Mouse (Mus musculus): ENCODE data around the gene Ttc30a2. TPM values are rescaled to one million over a fixed set of nuclear protein-coding genes. Genes with fewer than 3 reads are reported as not detected.
A peak's percentile ranks its signal among the peaks of the same experiment; 100 is the strongest.
"Not testable (repeated sequence)": the region's sequence is repeated elsewhere in the genome, so short reads cannot be mapped to it uniquely, and the experiment has no call there.

Gene Ttc30a2
- 1.3 and 1.5 TPM in 2 replicates for polyA plus RNA-seq (2014; fragmentation: Nextera tagmentation; extraction: Ambion mirVana)

DNA sequence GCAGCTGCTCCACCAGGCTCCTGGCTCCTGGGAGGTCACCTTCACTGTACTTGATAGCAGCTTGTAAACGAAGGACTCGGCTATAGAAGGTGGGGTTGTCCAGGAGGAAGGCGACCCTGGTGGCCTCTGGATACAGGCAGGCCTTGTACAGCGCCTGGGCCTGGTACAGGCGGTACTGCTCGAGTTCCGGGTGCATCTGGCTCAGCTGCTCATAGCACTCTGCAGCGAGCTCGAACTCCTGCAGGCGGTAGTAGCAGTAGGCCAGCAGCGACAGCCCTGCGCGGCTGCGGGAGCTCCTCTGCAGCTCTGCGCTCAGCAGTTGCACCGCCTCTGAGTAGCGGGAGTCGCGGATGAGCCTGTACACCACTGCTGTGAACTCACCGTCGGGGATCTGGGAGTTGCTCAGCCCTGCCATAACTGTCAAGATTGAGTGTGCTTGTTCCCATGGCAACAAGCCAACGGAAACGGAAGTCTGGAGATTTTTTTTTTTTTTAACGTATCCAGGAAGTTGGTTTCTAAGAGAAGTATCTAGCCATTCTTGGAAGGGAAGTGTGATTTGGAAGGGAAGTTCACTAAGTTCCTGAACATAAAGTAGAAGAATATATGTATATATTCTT is at the start of gene Ttc30a2:
TSS of gene Ttc30a2 (minus strand) at position 419 of the 617 bp plus-strand sequence.
- ATAC-seq (ENCODE audit: low FRiP score); H3K9me3 ChIP-seq (ENCODE audit: control insufficient read depth, low read length); H3K36me3 ChIP-seq (replicated peaks; ENCODE audit: control insufficient read depth, insufficient read depth); H3K27me3 ChIP-seq (ENCODE audit: control insufficient read depth, insufficient read depth, low read length); H3K9ac ChIP-seq; H3K27ac ChIP-seq; H3K4me3 ChIP-seq (replicated peaks; ENCODE audit: low read length); H3K4me1 ChIP-seq (replicated peaks; ENCODE audit: control insufficient read depth, insufficient read depth, low read length): not testable (repeated sequence)
- 28% methylated on average over 14 of the region's 24 CpGs for WGBS
- H3K4me2 ChIP-seq (replicated peaks), result peak within 1 kb of the TSS; percentile 17; the same call in 1 of the 2 replicates
- DNase-seq (ENCODE audit: low spot score), result peak; percentile 68

DNA sequence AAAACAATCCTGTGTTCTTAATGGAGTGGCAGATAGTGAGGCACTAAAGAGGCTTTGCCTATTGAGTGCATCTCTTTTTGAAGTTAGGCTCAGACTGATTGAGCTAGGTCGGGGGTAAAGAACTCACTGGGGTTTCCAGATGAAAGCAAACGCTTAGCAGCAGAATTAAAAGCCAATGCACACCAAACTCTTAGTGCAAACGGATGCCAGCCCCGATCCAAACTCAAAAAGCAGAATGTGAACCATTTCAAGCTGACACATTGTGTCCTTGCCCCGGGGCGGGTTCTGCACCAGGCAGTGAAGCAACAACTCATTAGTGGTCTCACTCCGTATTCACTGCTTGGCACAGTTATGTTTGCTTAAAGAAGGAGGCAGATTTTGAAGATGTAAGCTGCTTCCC is 38.9 kb upstream of the Ttc30a2 start:
- ATAC-seq (ENCODE audit: low FRiP score) (peak; percentile 40; the same call in 1 of the 2 replicates), DNase-seq (ENCODE audit: low spot score) (peak; percentile 53)
- H3K4me3 ChIP-seq (replicated peaks; ENCODE audit: low read length), result no peak overlapping the region
- no peak overlapping the region for H3K9ac ChIP-seq
- no peak overlapping the region for H3K4me2 ChIP-seq (replicated peaks)
- no peaks in the 10 kb centered on the region for H3K36me3 ChIP-seq (replicated peaks; ENCODE audit: control insufficient read depth, insufficient read depth)
- H3K27me3 ChIP-seq (ENCODE audit: control insufficient read depth, insufficient read depth, low read length), result no peaks in the 10 kb centered on the region
- H3K9me3 ChIP-seq (ENCODE audit: control insufficient read depth, low read length), result no peaks in the 10 kb centered on the region
- 7% methylated on average over 7 of the region's 7 CpGs for whole genome bisulfite sequencing
- peaks cover 15% of the 10 kb centered on the region for H3K4me1 ChIP-seq (replicated peaks; ENCODE audit: control insufficient read depth, insufficient read depth, low read length)
- 0 out of 2 replicates have a peak overlapping the region, but pooled peaks have one; percentile 9 for H3K27ac ChIP-seq

DNA sequence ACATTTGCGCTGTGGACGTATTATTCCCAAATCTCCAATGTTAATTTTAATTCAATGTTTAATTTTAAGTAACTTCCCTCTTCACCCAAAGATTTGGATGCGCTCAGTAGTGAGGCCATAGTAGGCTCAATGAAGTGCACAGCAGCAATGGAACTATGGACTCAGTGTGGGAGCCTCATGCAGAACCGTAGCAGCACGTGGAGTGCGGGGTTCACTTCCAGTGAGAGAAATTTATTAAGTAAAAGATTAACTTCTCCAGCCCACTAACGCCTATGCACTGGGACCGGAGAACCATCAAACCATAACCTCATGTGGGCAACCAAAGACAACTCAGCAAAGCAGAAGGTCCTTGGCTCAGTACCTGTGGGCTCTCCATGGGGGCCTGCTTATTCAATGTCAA is 38.2 kb upstream of the Ttc30a2 start:
- Histone ChIP-seq H3K27ac (no peak overlapping the region), H3K4me3 (replicated peaks; ENCODE audit: low read length) (no peak overlapping the region), H3K9me3 (ENCODE audit: control insufficient read depth, low read length) (no peaks in the 10 kb centered on the region), H3K4me2 (replicated peaks) (no peak overlapping the region), H3K36me3 (replicated peaks; ENCODE audit: control insufficient read depth, insufficient read depth) (no peaks in the 10 kb centered on the region), H3K4me1 (replicated peaks; ENCODE audit: control insufficient read depth, insufficient read depth, low read length) (peaks cover 14% of the 10 kb centered on the region), H3K9ac (no peak overlapping the region), H3K27me3 (ENCODE audit: control insufficient read depth, insufficient read depth, low read length) (no peaks in the 10 kb centered on the region)
- WGBS, result 78% methylated on average over 8 of the region's 8 CpGs
- ATAC-seq (ENCODE audit: low FRiP score) (no peak), DNase-seq (ENCODE audit: low spot score) (no peak)

DNA sequence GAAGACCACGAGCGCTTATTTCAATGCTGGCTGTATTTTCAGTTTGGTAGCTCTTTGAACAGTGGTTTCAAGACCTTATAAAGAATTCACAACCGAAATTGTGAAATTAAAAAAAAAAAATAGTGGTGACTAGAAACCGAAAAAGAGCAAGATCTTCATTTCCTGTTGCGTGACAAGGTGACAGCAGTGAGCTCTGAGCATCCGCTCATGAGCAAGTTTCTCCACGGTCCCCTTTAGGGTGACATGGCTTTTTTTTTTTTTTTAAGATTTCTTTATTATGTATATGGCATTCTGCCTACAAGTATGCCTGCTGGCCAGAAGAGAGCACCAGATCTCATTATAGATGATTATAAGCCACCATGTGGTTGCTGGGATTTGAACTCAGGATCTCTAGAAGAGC is 37.5 kb upstream of the Ttc30a2 start:
- ATAC-seq (ENCODE audit: low FRiP score) (no peak), DNase-seq (ENCODE audit: low spot score) (no peak)
- no peaks in the 10 kb centered on the region for H3K9me3 ChIP-seq (ENCODE audit: control insufficient read depth, low read length)
- no peak overlapping the region for H3K4me2 ChIP-seq (replicated peaks)
- peaks cover 10% of the 10 kb centered on the region for H3K4me1 ChIP-seq (replicated peaks; ENCODE audit: control insufficient read depth, insufficient read depth, low read length)
- no peak overlapping the region for H3K27ac ChIP-seq
- 90% methylated on average over 7 of the region's 7 CpGs for WGBS
- H3K4me3 ChIP-seq (replicated peaks; ENCODE audit: low read length), result no peak overlapping the region
- no peak overlapping the region for H3K9ac ChIP-seq
- H3K27me3 ChIP-seq (ENCODE audit: control insufficient read depth, insufficient read depth, low read length), result no peaks in the 10 kb centered on the region
- no peaks in the 10 kb centered on the region for H3K36me3 ChIP-seq (replicated peaks; ENCODE audit: control insufficient read depth, insufficient read depth)

DNA sequence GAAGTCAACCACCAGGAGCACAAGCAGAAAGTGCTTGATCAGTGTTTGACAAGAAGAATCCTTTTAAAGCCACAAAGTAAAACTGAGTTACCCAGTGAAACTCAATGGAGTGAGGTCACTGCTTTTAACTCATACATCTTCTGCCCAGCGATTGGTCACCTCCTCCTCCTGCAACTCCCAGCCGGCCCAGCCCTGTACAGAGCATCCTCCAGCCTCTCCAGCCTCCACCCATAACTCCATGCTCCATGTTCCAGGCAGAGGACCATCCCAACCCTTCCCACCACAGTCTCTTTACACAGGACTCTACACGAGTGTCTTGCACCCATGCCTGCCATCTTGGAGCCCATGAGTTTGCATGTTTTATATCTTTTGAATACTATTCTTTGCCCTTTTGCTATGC is 36.7 kb upstream of the Ttc30a2 start:
- no peak for DNase-seq (ENCODE audit: low spot score)
- H3K4me1 ChIP-seq (replicated peaks; ENCODE audit: control insufficient read depth, insufficient read depth, low read length), result peaks cover 10% of the 10 kb centered on the region
- no peak overlapping the region for H3K4me3 ChIP-seq (replicated peaks; ENCODE audit: low read length)
- H3K9ac ChIP-seq, result no peak overlapping the region
- H3K9me3 ChIP-seq (ENCODE audit: control insufficient read depth, low read length), result no peaks in the 10 kb centered on the region
- H3K27ac ChIP-seq, result no peak overlapping the region
- H3K27me3 ChIP-seq (ENCODE audit: control insufficient read depth, insufficient read depth, low read length), result no peaks in the 10 kb centered on the region
- no peaks in the 10 kb centered on the region for H3K36me3 ChIP-seq (replicated peaks; ENCODE audit: control insufficient read depth, insufficient read depth)
- ATAC-seq (ENCODE audit: low FRiP score), result no peak
- no peak overlapping the region for H3K4me2 ChIP-seq (replicated peaks)
- 87% methylated on average over 3 of the region's 3 CpGs for WGBS

DNA sequence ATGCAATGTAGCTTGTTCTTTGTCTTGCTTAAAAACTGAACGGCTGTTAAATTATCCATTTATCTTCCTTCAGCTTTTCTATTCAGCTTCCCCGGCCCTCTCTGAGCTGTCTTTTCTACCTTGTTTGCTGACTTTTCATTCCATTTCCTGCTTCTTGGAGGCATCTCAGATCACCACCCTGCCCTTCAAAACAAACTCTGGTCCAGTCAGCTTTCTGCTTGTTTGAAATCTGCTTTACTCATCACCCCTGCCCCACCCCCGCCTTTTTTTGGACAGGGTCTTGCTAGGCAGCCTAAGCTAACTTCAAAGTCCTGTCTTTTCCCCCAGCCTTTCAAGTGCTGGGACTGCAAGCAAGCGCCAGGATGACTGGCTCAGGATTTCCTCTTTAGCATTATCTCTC is 28.2 kb upstream of the Ttc30a2 start:
- Histone ChIP-seq H3K9ac (peak overlapping the region; percentile 24; the same call in 1 of the 2 replicates), H3K9me3 (ENCODE audit: control insufficient read depth, low read length) (no peaks in the 10 kb centered on the region), H3K27me3 (ENCODE audit: control insufficient read depth, insufficient read depth, low read length) (no peaks in the 10 kb centered on the region), H3K4me1 (replicated peaks; ENCODE audit: control insufficient read depth, insufficient read depth, low read length) (no peaks in the 10 kb centered on the region), H3K27ac (0 out of 2 replicates have a peak overlapping the region, but pooled peaks have one; percentile 24), H3K4me2 (replicated peaks) (no peak overlapping the region), H3K36me3 (replicated peaks; ENCODE audit: control insufficient read depth, insufficient read depth) (no peaks in the 10 kb centered on the region), H3K4me3 (replicated peaks; ENCODE audit: low read length) (no peak overlapping the region)
- ATAC-seq (ENCODE audit: low FRiP score) (no peak), DNase-seq (ENCODE audit: low spot score) (no peak)
- 20% methylated on average over 4 of the region's 4 CpGs for WGBS

DNA sequence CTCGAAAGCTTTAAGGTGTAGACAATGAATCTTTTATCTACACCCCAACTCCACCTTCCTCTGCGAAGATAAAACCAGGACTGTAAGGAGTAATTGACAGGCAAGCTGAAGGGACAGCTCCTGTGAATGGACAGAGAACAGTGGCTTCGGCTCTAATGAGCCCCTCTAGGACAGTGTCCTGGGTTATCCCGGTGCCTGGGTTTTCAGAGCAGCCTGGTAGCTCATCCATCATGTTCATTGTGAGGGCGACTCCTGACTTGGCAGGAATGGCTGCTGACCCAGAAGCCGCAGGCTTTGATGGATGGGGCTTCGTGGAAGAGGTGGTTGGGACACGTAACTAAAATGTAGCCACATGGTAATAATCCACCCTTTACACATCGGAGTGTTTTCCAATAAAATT is 24.9 kb upstream of the Ttc30a2 start:
- H3K36me3 ChIP-seq (replicated peaks; ENCODE audit: control insufficient read depth, insufficient read depth), result no peaks in the 10 kb centered on the region
- no peaks in the 10 kb centered on the region for H3K9me3 ChIP-seq (ENCODE audit: control insufficient read depth, low read length)
- H3K4me1 ChIP-seq (replicated peaks; ENCODE audit: control insufficient read depth, insufficient read depth, low read length), result 0 out of 2 replicates have a peak, but pooled peaks cover 3% of the 10 kb centered on the region
- H3K4me2 ChIP-seq (replicated peaks), result no peak overlapping the region
- no peak overlapping the region for H3K9ac ChIP-seq
- no peak overlapping the region for H3K4me3 ChIP-seq (replicated peaks; ENCODE audit: low read length)
- DNase-seq (ENCODE audit: low spot score) (no peak), ATAC-seq (ENCODE audit: low FRiP score) (0 out of 2 replicates have a peak, but pooled peaks have one; percentile 52)
- 37% methylated on average over 9 of the region's 9 CpGs for WGBS
- no peaks in the 10 kb centered on the region for H3K27me3 ChIP-seq (ENCODE audit: control insufficient read depth, insufficient read depth, low read length)
- H3K27ac ChIP-seq, result no peak overlapping the region

DNA sequence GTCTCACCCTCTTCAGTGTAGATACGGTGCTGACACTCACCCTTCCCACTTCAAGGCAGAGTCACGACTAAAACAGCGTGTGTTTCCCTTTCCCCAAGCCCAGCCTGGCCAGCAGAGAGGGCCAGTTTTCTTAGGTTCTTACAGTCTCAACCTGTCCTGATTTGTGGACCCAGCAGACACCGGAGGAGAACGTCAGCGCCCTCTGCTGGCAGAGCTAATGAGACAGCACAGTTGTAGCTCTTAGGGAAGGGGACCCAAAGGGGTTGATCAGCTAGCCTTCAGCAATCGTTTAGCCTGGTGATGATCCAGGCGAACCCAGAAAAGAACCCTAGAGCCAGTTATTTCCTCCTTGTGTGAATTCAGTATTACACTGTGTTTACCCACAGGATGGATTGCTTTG is 23.4 kb upstream of the Ttc30a2 start:
- 41% methylated on average over 8 of the region's 8 CpGs for WGBS
- ATAC-seq (ENCODE audit: low FRiP score) (no peak), DNase-seq (ENCODE audit: low spot score) (no peak)
- Histone ChIP-seq H3K4me1 (replicated peaks; ENCODE audit: control insufficient read depth, insufficient read depth, low read length) (0 out of 2 replicates have a peak, but pooled peaks cover 3% of the 10 kb centered on the region), H3K9ac (no peak overlapping the region), H3K27me3 (ENCODE audit: control insufficient read depth, insufficient read depth, low read length) (no peaks in the 10 kb centered on the region), H3K9me3 (ENCODE audit: control insufficient read depth, low read length) (no peaks in the 10 kb centered on the region), H3K27ac (no peak overlapping the region), H3K36me3 (replicated peaks; ENCODE audit: control insufficient read depth, insufficient read depth) (no peaks in the 10 kb centered on the region), H3K4me3 (replicated peaks; ENCODE audit: low read length) (no peak overlapping the region), H3K4me2 (replicated peaks) (no peak overlapping the region)

DNA sequence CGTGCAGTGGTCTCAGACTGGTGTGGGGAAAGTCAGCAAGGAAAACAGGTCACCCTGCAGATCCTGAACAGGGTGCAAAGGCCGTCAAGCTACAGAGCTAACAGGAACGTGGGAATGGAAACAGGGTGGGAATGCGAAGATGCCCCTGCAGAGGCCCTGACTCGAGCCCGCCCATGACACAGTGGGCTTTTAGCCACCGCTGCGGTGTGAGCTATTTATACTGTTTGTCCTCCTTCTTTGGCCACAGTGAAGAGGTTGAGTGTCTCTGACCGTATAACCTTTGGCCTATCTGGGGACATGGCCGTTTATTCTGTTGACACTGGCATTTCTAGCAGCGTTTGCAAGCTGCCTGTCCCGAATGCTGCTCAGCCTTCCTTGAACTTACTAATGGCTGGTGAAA is 21.7 kb upstream of the Ttc30a2 start:
- WGBS, result 33% methylated on average over 12 of the region's 12 CpGs
- H3K4me2 ChIP-seq (replicated peaks), result no peak overlapping the region
- no peak for DNase-seq (ENCODE audit: low spot score)

More for the DNA sequence above, 21.7 kb upstream of the Ttc30a2 start:
- H3K9me3 ChIP-seq (ENCODE audit: control insufficient read depth, low read length), result no peaks in the 10 kb centered on the region
- H3K27me3 ChIP-seq (ENCODE audit: control insufficient read depth, insufficient read depth, low read length), result no peaks in the 10 kb centered on the region
- no peak overlapping the region for H3K27ac ChIP-seq
- no peak overlapping the region for H3K9ac ChIP-seq
- H3K4me1 ChIP-seq (replicated peaks; ENCODE audit: control insufficient read depth, insufficient read depth, low read length), result 0 out of 2 replicates have a peak, but pooled peaks cover 3% of the 10 kb centered on the region
- no peak for ATAC-seq (ENCODE audit: low FRiP score)
- H3K36me3 ChIP-seq (replicated peaks; ENCODE audit: control insufficient read depth, insufficient read depth), result no peaks in the 10 kb centered on the region
- H3K4me3 ChIP-seq (replicated peaks; ENCODE audit: low read length), result no peak overlapping the region

All from hindbrain, embryonic 14.5 days (tissue).